9 mouse cellular contexts compared by ENCODE assay signal in genomic region chr5:76075401-76075800, GRCm38 (mm10).
DNase-seq lines count a peak whose midpoint lies in the region; ATAC-seq and TF ChIP-seq lines count a peak whose summit lies in the region.
"Had no signal": no experiment of that assay in that cellular context is flagged by ENCODE, and none has a peak within 500 bp of the region (broad histone marks: within the 10 kb centered on the region; RNA-seq: fewer than 3 reads in every experiment).

No protein-coding gene starts in this region.

- H3K4me1 ChIP-seq in limb, embryonic 13.5 days = peaks cover 9% of the 10 kb centered on the region; the same call in 1 of the 2 replicates
- 0 out of 2 replicates have a peak, but pooled peaks cover 2% of the 10 kb centered on the region for H3K4me1 ChIP-seq in olfactory bulb, adult 2 months (ENCODE audit: control insufficient read depth, insufficient read depth, low read length)

- ATAC-seq in limb, embryonic 13.5 days (ENCODE audit: low FRiP score, low read depth) = no peak

- H3K27ac ChIP-seq in layer of hippocampus, adult 2 months = no peak overlapping the region
- no peak overlapping the region for H3K27ac ChIP-seq in limb, embryonic 13.5 days
- H3K27ac ChIP-seq in olfactory bulb, adult 2 months (ENCODE audit: insufficient read depth, low read depth, low read length) = no peak overlapping the region

- WGBS in limb, embryonic 13.5 days = 29% methylated on average over 8 of the region's 8 CpGs
- WGBS in olfactory bulb, adult 2 months = 20% methylated on average over 8 of the region's 8 CpGs

- H3K4me2 ChIP-seq in limb, embryonic 13.5 days (replicated peaks) = peak overlapping the region; percentile 41

- H3K27me3 ChIP-seq in limb, embryonic 13.5 days = no peaks in the 10 kb centered on the region

- H3K4me3 ChIP-seq in layer of hippocampus, adult 2 months = peak overlapping the region; percentile 5
- H3K4me3 ChIP-seq in limb, embryonic 13.5 days = no peak overlapping the region
- peak overlapping the region; percentile 10; the same call in 1 of the 2 replicates for H3K4me3 ChIP-seq in olfactory bulb, adult 2 months (ENCODE audit: insufficient read depth, low read depth, low read length)
- H3K4me3 ChIP-seq: erythroblast, embryonic 14.5 days had no signal

- no peaks in the 10 kb centered on the region for H3K36me3 ChIP-seq in limb, embryonic 13.5 days

- peak overlapping the region; percentile 45 for H3K9ac ChIP-seq in limb, embryonic 13.5 days

- H3K9me3 ChIP-seq in limb, embryonic 13.5 days = no peaks in the 10 kb centered on the region

- TF ChIP-seq POLR2A in olfactory bulb, adult 2 months (IDR thresholded peaks at IDR 0.05; ENCODE audit: insufficient read depth, low read depth, low read length) = no peak

- no peak for DNase-seq in layer of hippocampus, adult 2 months (ENCODE audit: low spot score in 2 of 2)
- DNase-seq in layer of hippocampus, adult 18-20 months (ENCODE audit: low spot score in 2 of 2) = no peak
- DNase-seq in forelimb bud, embryonic 11.5 days (ENCODE audit: low read depth, low spot score) = peak; percentile 43
- no peak for DNase-seq in gastrocnemius, postnatal 10 days
- DNase-seq in c-Kit-positive CD71-positive TER-119-positive erythroid progenitor cells, embryonic 14.5 days (ENCODE audit: low spot score) = no peak
- no peak for DNase-seq in B cell, adult 2 months

- no peak for TF ChIP-seq CTCF in layer of hippocampus, adult 2 months (conservative IDR thresholded peaks at IDR 0.05)
- no peak for TF ChIP-seq CTCF in olfactory bulb, adult 2 months (IDR thresholded peaks at IDR 0.05; ENCODE audit: insufficient read depth, low read depth, low read length)
